Mouse (Mus musculus): ENCODE measurements at regions not wholly inside any gene's neighbourhood (a gene's known extent, or its start where the extent isn't known, plus 50 kb on each side); places are given as distances from the start of the nearest gene placed in this dataset.

DNA sequence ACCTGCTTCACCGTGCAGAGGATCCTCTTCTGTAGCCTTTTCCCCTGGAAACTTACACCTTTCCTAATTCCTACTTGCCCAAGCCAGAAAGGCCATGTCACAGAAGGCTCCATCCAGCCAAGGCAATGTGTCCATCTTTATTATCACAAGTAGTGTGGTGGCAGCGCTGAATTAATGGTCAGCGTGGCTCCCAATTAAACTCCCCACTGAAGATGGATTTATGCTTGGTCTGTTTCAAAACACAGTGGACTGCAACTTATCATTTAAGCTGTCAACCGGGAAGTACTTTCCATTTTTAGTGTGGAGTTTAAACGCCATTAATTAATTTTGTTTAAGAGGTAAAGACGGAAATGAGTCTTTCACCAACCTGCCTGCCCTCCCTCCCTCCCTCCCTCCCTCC lies 170.1 kb upstream of the Nrp1 start:
- Histone ChIP-seq H3K9me3 (ENCODE audit: control insufficient read depth, low read length) (no peaks in the 10 kb centered on the region), H3K36me3 (ENCODE audit: control insufficient read depth, insufficient read depth, low read length) (no peaks in the 10 kb centered on the region), H3K27me3 (replicated peaks; ENCODE audit: control insufficient read depth, insufficient read depth, low read length) (no peaks in the 10 kb centered on the region), H3K4me3 (ENCODE audit: low read length) (no peak overlapping the region), H3K9ac (ENCODE audit: low read depth, low read length) (no peak overlapping the region), H3K4me2 (ENCODE audit: low read depth, low read length) (no peak overlapping the region), H3K27ac (ENCODE audit: low read length) (no peak overlapping the region), H3K4me1 (ENCODE audit: control insufficient read depth, insufficient read depth, low read length) (peaks cover under 1% of the 10 kb centered on the region; the same call in 1 of the 2 replicates)
- no peak for ATAC-seq
- 51% methylated on average over 6 of the region's 6 CpGs for WGBS

DNA sequence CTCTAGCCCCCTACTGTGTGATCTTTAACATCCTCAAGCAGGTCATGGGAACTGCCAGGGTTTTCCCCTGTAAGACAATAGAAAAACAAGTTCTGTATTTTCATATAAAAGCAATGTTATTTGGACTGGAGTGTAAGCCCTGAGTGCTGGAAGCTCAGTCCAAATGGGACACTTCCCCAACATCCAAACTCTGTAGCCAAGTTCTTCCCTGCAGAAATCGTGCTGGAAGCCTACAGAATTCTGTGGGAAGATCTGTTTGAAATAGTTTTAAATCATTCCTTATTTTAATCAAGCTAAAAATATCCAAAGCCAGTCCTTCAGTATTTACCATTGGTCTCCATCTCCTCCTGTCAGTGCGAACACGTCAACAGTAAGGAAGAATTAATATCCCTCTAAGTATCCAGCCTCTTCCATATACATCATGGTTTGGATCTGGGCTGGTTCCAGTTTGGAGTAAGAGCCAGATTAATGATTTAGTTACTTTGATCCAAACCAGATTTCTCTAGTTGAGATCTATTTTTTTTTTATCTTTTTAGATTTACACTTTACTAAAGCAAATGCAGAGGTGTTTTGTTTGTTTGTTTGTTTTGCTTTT lies 165.0 kb upstream of the Nrp1 start:
- H3K9me3 ChIP-seq (ENCODE audit: control insufficient read depth, low read length), result no peaks in the 10 kb centered on the region
- H3K36me3 ChIP-seq (ENCODE audit: control insufficient read depth, insufficient read depth, low read length), result no peaks in the 10 kb centered on the region
- H3K27me3 ChIP-seq (replicated peaks; ENCODE audit: control insufficient read depth, insufficient read depth, low read length), result no peaks in the 10 kb centered on the region
- ATAC-seq, result no peak
- no peaks in the 10 kb centered on the region for H3K4me1 ChIP-seq (ENCODE audit: control insufficient read depth, insufficient read depth, low read length)
- H3K9ac ChIP-seq (ENCODE audit: low read depth, low read length), result no peak overlapping the region
- WGBS, result 56% methylated on average over 3 of the region's 3 CpGs
- no peak overlapping the region for H3K4me3 ChIP-seq (ENCODE audit: low read length)
- no peak overlapping the region for H3K27ac ChIP-seq (ENCODE audit: low read length)
- no peak overlapping the region for H3K4me2 ChIP-seq (ENCODE audit: low read depth, low read length)

DNA sequence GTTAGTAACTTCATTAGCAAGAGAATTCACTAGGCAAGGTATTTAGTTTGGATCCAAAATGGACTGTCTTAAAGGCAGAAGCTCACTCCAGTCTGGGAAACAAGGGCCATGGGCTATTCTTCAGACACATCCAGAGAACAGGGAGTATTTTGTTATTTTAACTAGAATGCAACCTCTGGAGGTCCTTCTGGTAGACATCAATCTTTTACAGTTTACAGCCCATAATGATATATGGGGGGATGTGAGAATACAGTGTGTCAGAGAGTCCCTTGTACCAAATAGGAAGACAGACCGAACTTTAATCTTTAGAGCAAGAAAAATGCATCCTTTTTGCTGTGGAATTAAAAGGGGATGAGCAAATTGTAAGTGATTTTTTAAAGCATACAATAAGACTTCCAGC lies 157.6 kb upstream of the Nrp1 start:
- no peak for ATAC-seq
- H3K9ac ChIP-seq (ENCODE audit: low read depth, low read length), result no peak overlapping the region
- no peak overlapping the region for H3K4me3 ChIP-seq (ENCODE audit: low read length)
- no peak overlapping the region for H3K4me2 ChIP-seq (ENCODE audit: low read depth, low read length)
- no peaks in the 10 kb centered on the region for H3K36me3 ChIP-seq (ENCODE audit: control insufficient read depth, insufficient read depth, low read length)
- H3K27ac ChIP-seq (ENCODE audit: low read length), result no peak overlapping the region
- no peaks in the 10 kb centered on the region for H3K4me1 ChIP-seq (ENCODE audit: control insufficient read depth, insufficient read depth, low read length)
- WGBS, result 86% methylated on average over 1 of the region's 1 CpGs
- H3K27me3 ChIP-seq (replicated peaks; ENCODE audit: control insufficient read depth, insufficient read depth, low read length), result no peaks in the 10 kb centered on the region
- no peaks in the 10 kb centered on the region for H3K9me3 ChIP-seq (ENCODE audit: control insufficient read depth, low read length)

GRCm38 (mm10) chr8:128201635-128202034 lies 156.8 kb upstream of the Nrp1 start:
- Histone ChIP-seq H3K27me3 (replicated peaks; ENCODE audit: control insufficient read depth, insufficient read depth, low read length) (no peaks in the 10 kb centered on the region), H3K9ac (ENCODE audit: low read depth, low read length) (no peak overlapping the region), H3K9me3 (ENCODE audit: control insufficient read depth, low read length) (no peaks in the 10 kb centered on the region), H3K4me1 (ENCODE audit: control insufficient read depth, insufficient read depth, low read length) (no peaks in the 10 kb centered on the region), H3K27ac (ENCODE audit: low read length) (no peak overlapping the region), H3K4me3 (ENCODE audit: low read length) (no peak overlapping the region), H3K36me3 (ENCODE audit: control insufficient read depth, insufficient read depth, low read length) (no peaks in the 10 kb centered on the region), H3K4me2 (ENCODE audit: low read depth, low read length) (no peak overlapping the region)
- 56% methylated on average over 4 of the region's 4 CpGs for WGBS
- no peak for ATAC-seq

DNA sequence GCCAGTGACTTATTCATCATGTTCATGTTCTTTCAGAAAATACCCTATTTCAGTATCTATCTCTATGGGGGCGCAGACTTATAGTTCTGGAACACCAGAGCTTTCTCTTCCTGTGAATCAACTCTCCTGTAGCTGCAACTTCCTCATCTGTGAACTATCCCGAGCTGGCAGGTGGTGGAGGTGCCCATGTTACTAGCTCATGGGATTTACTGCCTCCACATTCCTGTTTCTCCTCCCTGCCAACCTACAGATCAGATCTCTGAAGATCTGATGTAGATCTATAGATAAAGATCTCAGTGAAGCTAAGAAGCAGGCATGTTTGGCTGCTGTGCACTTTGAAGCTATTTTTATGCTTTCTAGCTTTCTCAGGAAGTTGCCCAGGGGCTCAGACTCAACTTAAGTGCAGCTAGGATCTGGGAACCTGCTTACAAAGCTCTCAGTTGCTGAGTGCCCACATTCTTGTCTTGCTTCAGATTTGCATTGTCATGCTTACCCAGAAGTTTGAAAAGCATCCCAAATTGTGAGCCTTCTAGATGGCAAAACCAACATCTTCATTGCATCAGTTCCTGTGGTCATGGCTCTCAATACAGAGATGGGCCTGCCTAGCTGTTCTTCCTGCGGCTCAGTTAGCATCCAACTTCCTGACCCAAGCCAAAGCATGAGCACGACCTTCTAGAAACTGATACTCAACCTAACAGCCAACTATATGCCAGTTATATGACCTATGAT lies 156.1 kb upstream of the Nrp1 start:
- H3K27ac ChIP-seq (ENCODE audit: low read length), result no peak overlapping the region
- no peaks in the 10 kb centered on the region for H3K4me1 ChIP-seq (ENCODE audit: control insufficient read depth, insufficient read depth, low read length)
- no peak overlapping the region for H3K4me3 ChIP-seq (ENCODE audit: low read length)
- 75% methylated on average over 4 of the region's 4 CpGs for WGBS
- H3K4me2 ChIP-seq (ENCODE audit: low read depth, low read length), result no peak overlapping the region
- no peaks in the 10 kb centered on the region for H3K9me3 ChIP-seq (ENCODE audit: control insufficient read depth, low read length)
- ATAC-seq, result no peak
- H3K27me3 ChIP-seq (replicated peaks; ENCODE audit: control insufficient read depth, insufficient read depth, low read length), result no peaks in the 10 kb centered on the region
- no peak overlapping the region for H3K9ac ChIP-seq (ENCODE audit: low read depth, low read length)
- no peaks in the 10 kb centered on the region for H3K36me3 ChIP-seq (ENCODE audit: control insufficient read depth, insufficient read depth, low read length)

DNA sequence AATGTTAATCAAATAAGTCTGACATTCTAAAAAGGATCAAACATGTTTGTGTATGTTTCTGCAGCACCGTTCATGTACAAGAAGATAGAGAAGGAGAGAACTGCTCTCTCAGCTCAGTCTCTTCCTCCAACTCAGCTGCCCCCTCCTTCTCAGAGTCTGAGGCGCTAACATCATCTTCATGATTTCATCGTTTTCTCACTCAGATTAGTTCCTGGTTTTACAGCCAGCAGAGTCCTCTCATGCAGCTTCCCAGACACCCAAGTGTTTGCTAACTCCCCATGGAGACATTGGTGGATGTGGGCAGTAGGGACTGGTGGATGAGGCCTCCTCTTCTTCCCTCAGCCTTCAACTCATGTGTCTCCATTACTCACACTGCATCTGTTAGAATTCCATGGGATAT lies 153.6 kb upstream of the Nrp1 start:
- 59% methylated on average over 3 of the region's 3 CpGs for WGBS
- H3K9ac ChIP-seq (ENCODE audit: low read depth, low read length), result no peak overlapping the region
- no peak overlapping the region for H3K4me3 ChIP-seq (ENCODE audit: low read length)
- no peaks in the 10 kb centered on the region for H3K4me1 ChIP-seq (ENCODE audit: control insufficient read depth, insufficient read depth, low read length)
- no peaks in the 10 kb centered on the region for H3K36me3 ChIP-seq (ENCODE audit: control insufficient read depth, insufficient read depth, low read length)
- no peaks in the 10 kb centered on the region for H3K9me3 ChIP-seq (ENCODE audit: control insufficient read depth, low read length)
- no peaks in the 10 kb centered on the region for H3K27me3 ChIP-seq (replicated peaks; ENCODE audit: control insufficient read depth, insufficient read depth, low read length)
- no peak for ATAC-seq
- no peak overlapping the region for H3K4me2 ChIP-seq (ENCODE audit: low read depth, low read length)
- no peak overlapping the region for H3K27ac ChIP-seq (ENCODE audit: low read length)

DNA sequence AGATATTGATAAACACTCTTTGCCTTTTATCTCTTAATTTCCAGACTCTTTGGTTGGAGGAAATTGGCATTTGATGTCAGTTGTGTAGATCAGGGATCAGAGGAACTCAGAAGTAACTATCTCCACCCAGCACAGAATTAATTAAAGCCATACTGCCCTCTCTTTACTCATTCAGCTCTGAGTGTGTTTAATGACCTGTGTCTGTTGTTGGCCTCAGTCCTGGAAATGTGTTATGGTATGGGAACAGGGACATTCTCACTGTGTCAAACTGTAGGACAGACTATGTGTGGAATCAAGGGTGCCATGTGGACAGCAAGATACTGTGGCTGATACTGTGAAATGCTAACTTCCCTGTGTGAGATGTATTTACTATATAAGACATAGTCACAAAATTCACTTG lies 151.3 kb upstream of the Nrp1 start:
- no peak overlapping the region for H3K4me3 ChIP-seq (ENCODE audit: low read length)
- no peaks in the 10 kb centered on the region for H3K27me3 ChIP-seq (replicated peaks; ENCODE audit: control insufficient read depth, insufficient read depth, low read length)
- ATAC-seq, result no peak
- no peak overlapping the region for H3K27ac ChIP-seq (ENCODE audit: low read length)
- no peaks in the 10 kb centered on the region for H3K36me3 ChIP-seq (ENCODE audit: control insufficient read depth, insufficient read depth, low read length)
- H3K9me3 ChIP-seq (ENCODE audit: control insufficient read depth, low read length), result no peaks in the 10 kb centered on the region
- H3K4me2 ChIP-seq (ENCODE audit: low read depth, low read length), result no peak overlapping the region
- no peaks in the 10 kb centered on the region for H3K4me1 ChIP-seq (ENCODE audit: control insufficient read depth, insufficient read depth, low read length)
- H3K9ac ChIP-seq (ENCODE audit: low read depth, low read length), result no peak overlapping the region

GRCm38 (mm10) chr8:128210761-128211160 lies 147.6 kb upstream of the Nrp1 start:
- Histone ChIP-seq H3K4me1 (ENCODE audit: control insufficient read depth, insufficient read depth, low read length) (no peaks in the 10 kb centered on the region), H3K27me3 (replicated peaks; ENCODE audit: control insufficient read depth, insufficient read depth, low read length) (no peaks in the 10 kb centered on the region), H3K9me3 (ENCODE audit: control insufficient read depth, low read length) (no peaks in the 10 kb centered on the region), H3K4me2 (ENCODE audit: low read depth, low read length) (no peak overlapping the region), H3K9ac (ENCODE audit: low read depth, low read length) (no peak overlapping the region), H3K36me3 (ENCODE audit: control insufficient read depth, insufficient read depth, low read length) (no peaks in the 10 kb centered on the region), H3K27ac (ENCODE audit: low read length) (no peak overlapping the region), H3K4me3 (ENCODE audit: low read length) (no peak overlapping the region)
- ATAC-seq, result no peak
- 72% methylated on average over 5 of the region's 5 CpGs for WGBS

DNA sequence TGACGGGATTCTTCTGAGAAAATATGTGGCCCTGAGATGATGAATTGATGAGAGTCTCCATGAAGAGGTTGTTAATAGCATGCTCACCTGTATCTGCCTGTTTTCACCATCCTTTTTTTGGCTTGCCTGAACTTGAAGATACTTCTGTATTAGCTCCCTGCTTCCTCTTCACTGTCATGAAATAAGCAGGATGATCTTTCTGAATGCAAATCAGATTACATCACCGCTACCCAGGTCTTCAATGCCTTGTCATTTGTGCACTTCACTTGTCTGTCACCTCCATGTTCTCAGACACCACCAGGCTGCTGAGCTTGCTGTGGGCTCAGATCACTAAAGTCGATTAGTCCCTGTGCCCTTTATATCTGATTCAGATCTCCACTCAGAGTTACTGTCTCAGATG lies 146.2 kb upstream of the Nrp1 start:
- Histone ChIP-seq H3K4me3 (ENCODE audit: low read length) (no peak overlapping the region), H3K27ac (ENCODE audit: low read length) (no peak overlapping the region), H3K36me3 (ENCODE audit: control insufficient read depth, insufficient read depth, low read length) (no peaks in the 10 kb centered on the region), H3K9me3 (ENCODE audit: control insufficient read depth, low read length) (no peaks in the 10 kb centered on the region), H3K4me2 (ENCODE audit: low read depth, low read length) (no peak overlapping the region), H3K4me1 (ENCODE audit: control insufficient read depth, insufficient read depth, low read length) (no peaks in the 10 kb centered on the region), H3K27me3 (replicated peaks; ENCODE audit: control insufficient read depth, insufficient read depth, low read length) (no peaks in the 10 kb centered on the region), H3K9ac (ENCODE audit: low read depth, low read length) (no peak overlapping the region)
- WGBS, result 84% methylated on average over 3 of the region's 3 CpGs
- ATAC-seq, result no peak

GRCm38 (mm10) chr8:128214256-128214655 lies 144.1 kb upstream of the Nrp1 start:
- H3K27ac ChIP-seq (ENCODE audit: low read length), result no peak overlapping the region
- H3K4me3 ChIP-seq (ENCODE audit: low read length), result no peak overlapping the region
- H3K27me3 ChIP-seq (replicated peaks; ENCODE audit: control insufficient read depth, insufficient read depth, low read length), result no peaks in the 10 kb centered on the region
- H3K9me3 ChIP-seq (ENCODE audit: control insufficient read depth, low read length), result no peaks in the 10 kb centered on the region
- H3K4me1 ChIP-seq (ENCODE audit: control insufficient read depth, insufficient read depth, low read length), result no peaks in the 10 kb centered on the region
- 45% methylated on average over 2 of the region's 2 CpGs for WGBS
- ATAC-seq, result no peak
- H3K4me2 ChIP-seq (ENCODE audit: low read depth, low read length), result no peak overlapping the region
- no peak overlapping the region for H3K9ac ChIP-seq (ENCODE audit: low read depth, low read length)
- H3K36me3 ChIP-seq (ENCODE audit: control insufficient read depth, insufficient read depth, low read length), result no peaks in the 10 kb centered on the region

Measured in intestine, embryonic 16.5 days (tissue).